Mouse (Mus musculus) left cerebral cortex, postnatal 36 days (tissue): ENCODE data around the gene Rab11fip2. TPM values are rescaled to one million over a fixed set of nuclear protein-coding genes. Genes with fewer than 3 reads are reported as not detected.

Experiments
- DNase-seq, 2 experiments: peaks; one replicate each; pipeline ENCODE4 v3.0.0; 2021 to 2022; ENCODE audit warnings: low spot score in 2 of 2, mixed read lengths in 1 of 2
- intact Hi-C: fragments of 180-260 bp; cut with DNase I; formaldehyde crosslinking; loops from one replicate; pipeline ENCODE4 v1.15.1; 2025
- total RNA-seq, 2 experiments: library from RNA; stranded (reverse); gene quantifications; 2 replicates each; pipeline ENCODE4 v1.2.3; 2021

The Rab11fip2 gene
- total RNA-seq, 2 experiments from 2014 or later = 74.0 TPM

GRCm38 (mm10) chr19:59866666-59867065 lies 76.8 kb downstream of the Rab11fip2 start:
- DNase-seq = no peak

GRCm38 (mm10) chr19:59862423-59862822 lies 81.0 kb downstream of the Rab11fip2 start:
- no peak for DNase-seq
- intact Hi-C loops = no loop called here

More at GRCm38 (mm10) chr19:59866666-59867065, 76.8 kb downstream of the Rab11fip2 start:
- intact Hi-C loops = no loop called here

DNA sequence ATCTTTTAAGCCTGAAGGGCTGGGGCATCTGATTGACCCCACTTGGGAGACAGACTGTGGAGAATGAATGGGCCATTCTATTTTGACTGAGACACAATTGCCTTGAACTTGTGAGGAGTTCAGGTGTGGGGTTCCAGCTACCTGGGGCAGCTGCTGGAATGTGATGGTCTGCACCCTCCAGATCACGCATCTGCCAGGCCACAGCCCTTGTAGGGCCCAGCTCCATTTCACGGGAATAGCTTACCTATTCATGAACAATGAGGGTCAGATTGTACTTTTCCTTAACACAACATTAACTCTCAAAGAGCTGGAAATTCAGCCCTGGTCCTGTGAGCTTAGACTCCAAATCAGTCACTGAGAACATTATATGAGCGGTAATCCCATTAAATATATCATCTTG lies 82.7 kb downstream of the Rab11fip2 start:
- intact Hi-C loops = no loop called here
- no peak for DNase-seq

- intact Hi-C loops = no loop called here
- no peak for DNase-seq
Observed at GRCm38 (mm10) chr19:59853061-59853460, 90.4 kb downstream of the Rab11fip2 start.
